Mouse (Mus musculus): ENCODE results near the gene Fnbp1l.

DNA sequence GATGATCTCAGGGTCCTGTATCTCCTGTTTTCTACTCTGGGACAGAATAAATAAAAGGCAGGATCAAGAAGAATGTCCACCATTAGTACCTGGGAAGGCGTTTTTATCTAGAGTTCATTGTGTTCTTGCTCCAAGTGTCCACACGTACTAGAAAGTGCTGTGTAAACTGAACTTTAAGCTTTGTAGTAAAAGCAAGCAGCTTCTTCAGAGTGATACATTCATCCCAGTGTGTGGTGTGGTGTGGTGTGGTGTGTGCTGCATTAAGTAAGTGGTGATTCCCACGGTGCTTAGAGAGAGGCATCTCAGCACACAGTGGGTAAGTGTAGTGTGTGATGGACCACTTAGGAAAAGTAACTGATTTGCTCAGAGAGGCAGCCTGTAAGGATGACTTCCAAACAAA, 91.0 kb downstream of the Fnbp1l start:
- TF ChIP-seq NRF1 (IDR thresholded peaks at IDR 0.05; ENCODE audit: low read depth, low read length) (no peak), MAFK (IDR thresholded peaks at IDR 0.05; ENCODE audit: insufficient replicate concordance, low read length) (no peak), RCOR1 (conservative IDR thresholded peaks at IDR 0.05; ENCODE audit: low read depth, low read length) (no peak), SMC3 (IDR thresholded peaks at IDR 0.05; ENCODE audit: low read depth, low read length) (no peak), CTCF (conservative IDR thresholded peaks at IDR 0.05 in 1 of 2, IDR thresholded peaks at IDR 0.05 in 1 of 2; ENCODE audit: low read depth in 2 of 2, low read length in 2 of 2) (no peak), EP300 (IDR thresholded peaks at IDR 0.05; ENCODE audit: low read length) (no peak), NELFE (IDR thresholded peaks at IDR 0.05; ENCODE audit: low read depth, low read length) (no peak), POLR2A (IDR thresholded peaks at IDR 0.05; ENCODE audit: low read depth, low read length) (no peak), ZMIZ1 (IDR thresholded peaks at IDR 0.05; ENCODE audit: low read depth, low read length) (no peak), USF1 (IDR thresholded peaks at IDR 0.05; ENCODE audit: low read depth, low read length) (no peak), MYC (IDR thresholded peaks at IDR 0.05; ENCODE audit: low read depth, low read length) (no peak), MAZ (IDR thresholded peaks at IDR 0.05; ENCODE audit: low read depth, low read length) (no peak), SIN3A (IDR thresholded peaks at IDR 0.05; ENCODE audit: low read length) (no peak), ETS1 (conservative IDR thresholded peaks at IDR 0.05; ENCODE audit: low read depth, low read length) (no peak)

Measured in CH12.LX (cell line).